Mouse (Mus musculus) mouse embryonic stem cell (cell line): ENCODE measurements around the gene Ptpn5.

Source experiments
- in situ Hi-C, 2 experiments: fragments of 300-500 bp; cut with MboI; formaldehyde crosslinking; loops; 1 replicate in 1 of 2; 3 replicates in 1 of 2; pipeline ENCODE4 v1.14.3; 2019 to 2020; ENCODE audit warnings: low sequenced_read_pairs in 2 of 2, low pct_unique_long_range_greater_than_20kb in 1 of 2, mixed read lengths in 1 of 2; ENCODE audit not compliant: unreplicated experiment in 1 of 2

The Ptpn5 gene

GRCm38 (mm10) chr7:47116666-47117065 is 16.8 kb downstream of the Ptpn5 start:
- in situ Hi-C loops = no loop called here

GRCm38 (mm10) chr7:47115491-47115890 is 18.0 kb downstream of the Ptpn5 start:
- in situ Hi-C loops = no loop called here

- in situ Hi-C loops = no loop called here
Observed at GRCm38 (mm10) chr7:47113383-47113782, 20.1 kb downstream of the Ptpn5 start.

- in situ Hi-C loops = no loop called here
Observed at GRCm38 (mm10) chr7:47112036-47112435, 21.4 kb downstream of the Ptpn5 start.

GRCm38 (mm10) chr7:47111121-47111520 is 22.4 kb downstream of the Ptpn5 start:
- in situ Hi-C loops = no loop called here

GRCm38 (mm10) chr7:47110511-47110910 is 23.0 kb downstream of the Ptpn5 start:
- in situ Hi-C loops = no loop called here

- in situ Hi-C loops = no loop called here
Observed at GRCm38 (mm10) chr7:47108779-47109189, 24.7 kb downstream of the Ptpn5 start.

- in situ Hi-C loops = no loop called here
Observed at GRCm38 (mm10) chr7:47106949-47107348, 26.5 kb downstream of the Ptpn5 start.

GRCm38 (mm10) chr7:47103671-47104414 is 29.6 kb downstream of the Ptpn5 start:
- in situ Hi-C loops = no loop called here

- in situ Hi-C loops = no loop called here
Observed at GRCm38 (mm10) chr7:47102970-47103369, 30.5 kb downstream of the Ptpn5 start.

- in situ Hi-C loops = no loop called here
Observed at GRCm38 (mm10) chr7:47100615-47101014, 32.9 kb downstream of the Ptpn5 start.

GRCm38 (mm10) chr7:47099306-47099705 is 34.2 kb downstream of the Ptpn5 start:
- in situ Hi-C loops = no loop called here

- in situ Hi-C loops = no loop called here
Observed at GRCm38 (mm10) chr7:47098044-47098443, 35.4 kb downstream of the Ptpn5 start.

- in situ Hi-C loops = no loop called here
Observed at GRCm38 (mm10) chr7:47094969-47095368, 38.5 kb downstream of the Ptpn5 start.

- in situ Hi-C loops = no loop called here
Observed at GRCm38 (mm10) chr7:47093935-47094334, 39.5 kb downstream of the Ptpn5 start.

GRCm38 (mm10) chr7:47085075-47085474 is 48.4 kb downstream of the Ptpn5 start:
- in situ Hi-C loops = no loop called here

GRCm38 (mm10) chr7:47081277-47081676 is 52.2 kb downstream of the Ptpn5 start:
- in situ Hi-C loops = no loop called here

- in situ Hi-C loops = no loop called here
Observed at GRCm38 (mm10) chr7:47080868-47081267, 52.6 kb downstream of the Ptpn5 start.

- in situ Hi-C loops = no loop called here
Observed at GRCm38 (mm10) chr7:47077451-47077850, 56.0 kb downstream of the Ptpn5 start.

GRCm38 (mm10) chr7:47076729-47077128 is 56.8 kb downstream of the Ptpn5 start:
- in situ Hi-C loops = no loop called here
